Mouse (Mus musculus) kidney, postnatal 0 days (tissue): ENCODE results near the gene Naxd. TPM values are rescaled to one million over a fixed set of nuclear protein-coding genes. Genes with fewer than 3 reads are reported as not detected.
A peak's percentile ranks its signal among the peaks of the same experiment; 100 is the strongest.
"Not testable (repeated sequence)": the region's sequence is repeated elsewhere in the genome, so short reads cannot be mapped to it uniquely, and the experiment has no call there.

Source experiments
- ATAC-seq: fragments of 200-750 bp; cut with Nextera tagmentation; replicated peaks from 2 replicates; pipeline ENCODE4 v1.8.0; 2017; ENCODE audit warnings: low read depth, moderate number of reproducible peaks, moderate TSS enrichment, moderate library complexity; ENCODE audit not compliant: low FRiP score
- DNase-seq: peaks from one replicate; pipeline ENCODE4 v3.0.0-alpha.2; 2016; ENCODE audit warnings: low spot score
- H3K27ac ChIP-seq: fragments of 300-500 bp; sonication (generic); 2 replicates; pipeline ENCODE4 v1.5.1; 2014; ENCODE audit warnings: mild to moderate bottlenecking
- H3K27me3 ChIP-seq: fragments of 300-500 bp; sonication (generic); 2 replicates; pipeline ENCODE4 v1.6.1; 2014; ENCODE audit warnings: low read length, mixed read lengths; ENCODE audit not compliant: insufficient read depth
- H3K36me3 ChIP-seq: fragments of 300-500 bp; sonication (generic); 2 replicates; pipeline ENCODE4 v1.6.1; 2014; ENCODE audit warnings: low read length, mixed read lengths; ENCODE audit not compliant: insufficient read depth
- H3K4me1 ChIP-seq: fragments of 300-500 bp; sonication (generic); replicated peaks from 2 replicates; pipeline ENCODE4 v1.6.1; 2014; ENCODE audit warnings: antibody characterized with exemption, low read length, mixed read lengths; ENCODE audit not compliant: insufficient read depth
- H3K4me2 ChIP-seq: fragments of 300-500 bp; sonication (generic); 2 replicates; pipeline ENCODE4 v1.6.1; 2014; ENCODE audit warnings: mild to moderate bottlenecking, low read length, moderate library complexity, mixed read lengths
- H3K4me3 ChIP-seq: fragments of 300-500 bp; sonication (generic); replicated peaks from 2 replicates; pipeline ENCODE4 v1.5.1; 2014; ENCODE audit warnings: low read depth, low read length
- H3K9ac ChIP-seq: fragments of 300-500 bp; sonication (generic); 2 replicates; pipeline ENCODE4 v1.6.1; 2014; ENCODE audit warnings: low read depth, low read length
- H3K9me3 ChIP-seq: fragments of 300-500 bp; sonication (generic); replicated peaks from 2 replicates; pipeline ENCODE4 v1.6.1; 2016; ENCODE audit warnings: low read length, inconsistent platforms, mixed read lengths
- CTCF ChIP-seq: IDR thresholded peaks from 2 replicates; pipeline ENCODE4 v1.5.1; 2016; ENCODE audit warnings: antibody characterized with exemption, low read depth, mild to moderate bottlenecking, moderate library complexity
- WGBS: fragments of 180-500 bp; shearing (Covaris S2); extraction: QIAGEN DNeasy Blood & Tissue Kit; methylation state at CpG from one replicate; pipeline ENCODE4 v1.1.7; 2014; 5-methylcytosine and 5-hydroxymethylcytosine counted together
- polyA plus RNA-seq: library from polyadenylated mRNA; unstranded; fragments of >200 nt; fragmentation: Nextera tagmentation; extraction: Ambion mirVana; gene quantifications from 2 replicates; pipeline ENCODE4 v1.2.1, GENCODE M21; 2015

Gene Naxd
- polyA plus RNA-seq, 1 experiment from 2014 or later, result 111 TPM

GRCm38 (mm10) chr8:11481876-11482275 lies 15.4 kb upstream of the Naxd start:
- no peak overlapping the region for H3K4me3 ChIP-seq
- no peak overlapping the region for H3K27ac ChIP-seq
- H3K9ac ChIP-seq, result no peak overlapping the region
- no peak for DNase-seq
- H3K9me3 ChIP-seq, result no peaks in the 10 kb centered on the region
- H3K27me3 ChIP-seq, result no peaks in the 10 kb centered on the region
- no peak for TF ChIP-seq CTCF
- H3K36me3 ChIP-seq, result no peaks in the 10 kb centered on the region
- no peak overlapping the region for H3K4me2 ChIP-seq
- ATAC-seq, result no peak
- peaks cover 7% of the 10 kb centered on the region; the same call in 1 of the 2 replicates for H3K4me1 ChIP-seq
- WGBS, result 55% methylated on average over 3 of the region's 3 CpGs

- H3K9me3 ChIP-seq, result no peaks in the 10 kb centered on the region
- ATAC-seq, result no peak
- H3K27me3 ChIP-seq, result no peaks in the 10 kb centered on the region
- no peak overlapping the region for H3K4me3 ChIP-seq
- WGBS, result 46% methylated on average over 3 of the region's 3 CpGs
- TF ChIP-seq CTCF, result no peak
- peaks cover 7% of the 10 kb centered on the region; the same call in 1 of the 2 replicates for H3K4me1 ChIP-seq
- no peaks in the 10 kb centered on the region for H3K36me3 ChIP-seq
- DNase-seq, result peak; percentile 66
- H3K4me2 ChIP-seq, result no peak overlapping the region
- H3K9ac ChIP-seq, result no peak overlapping the region
- H3K27ac ChIP-seq, result no peak overlapping the region
These were observed 14.8 kb upstream of the Naxd start for GRCm38 (mm10) chr8:11482537-11482936.

GRCm38 (mm10) chr8:11486142-11486541 lies 11.2 kb upstream of the Naxd start:
- 24% methylated on average over 7 of the region's 7 CpGs for WGBS
- peak; percentile 93 for TF ChIP-seq CTCF
- Histone ChIP-seq H3K4me3 (no peak overlapping the region), H3K36me3 (no peaks in the 10 kb centered on the region), H3K9me3 (no peaks in the 10 kb centered on the region), H3K9ac (no peak overlapping the region), H3K27me3 (no peaks in the 10 kb centered on the region), H3K27ac (no peak overlapping the region), H3K4me2 (no peak overlapping the region), H3K4me1 (peaks cover 3% of the 10 kb centered on the region; the same call in 1 of the 2 replicates)
- peak; percentile 82 for DNase-seq
- ATAC-seq, result peak; percentile 57

GRCm38 (mm10) chr8:11487229-11487628 lies 10.1 kb upstream of the Naxd start:
- no peak overlapping the region for H3K9ac ChIP-seq
- ATAC-seq, result no peak
- 70% methylated on average over 4 of the region's 4 CpGs for WGBS
- H3K4me2 ChIP-seq, result no peak overlapping the region
- DNase-seq, result no peak
- no peak for TF ChIP-seq CTCF
- H3K4me3 ChIP-seq, result no peak overlapping the region
- no peaks in the 10 kb centered on the region for H3K27me3 ChIP-seq
- no peaks in the 10 kb centered on the region for H3K36me3 ChIP-seq
- peaks cover 1% of the 10 kb centered on the region; the same call in 1 of the 2 replicates for H3K4me1 ChIP-seq
- no peak overlapping the region for H3K27ac ChIP-seq
- no peaks in the 10 kb centered on the region for H3K9me3 ChIP-seq

GRCm38 (mm10) chr8:11492340-11492739 lies 5.0 kb upstream of the Naxd start:
- H3K4me2 ChIP-seq, H3K4me1 ChIP-seq, DNase-seq, H3K27me3 ChIP-seq, H3K9me3 ChIP-seq, H3K36me3 ChIP-seq, H3K27ac ChIP-seq, ATAC-seq, H3K4me3 ChIP-seq, H3K9ac ChIP-seq: not testable (repeated sequence)
- WGBS, result 84% methylated on average over 2 of the region's 2 CpGs

GRCm38 (mm10) chr8:11498281-11498680 lies 975 bp downstream of the Naxd start:
- peak overlapping the region; percentile 13; the same call in 1 of the 2 replicates for H3K27ac ChIP-seq
- no peak for DNase-seq
- WGBS, result 78% methylated on average over 12 of the region's 12 CpGs
- no peak for TF ChIP-seq CTCF
- 0 out of 2 replicates have a peak, but pooled peaks cover 8% of the 10 kb centered on the region for H3K36me3 ChIP-seq
- H3K9me3 ChIP-seq, result no peaks in the 10 kb centered on the region
- H3K4me2 ChIP-seq, result peak overlapping the region; percentile 61
- ATAC-seq, result no peak
- H3K4me1 ChIP-seq, result peaks cover 5% of the 10 kb centered on the region; the same call in 1 of the 2 replicates
- H3K9ac ChIP-seq, result peak overlapping the region; percentile 84; the same call in 1 of the 2 replicates
- H3K27me3 ChIP-seq, result no peaks in the 10 kb centered on the region
- H3K4me3 ChIP-seq, result peak overlapping the region; percentile 79
